Mouse (Mus musculus) inflammation-experienced regulatory T-cells, adult 16 weeks (primary cell): Measurements from ENCODE around the gene Vmn2r80. TPM values are rescaled to one million over a fixed set of nuclear protein-coding genes. Genes with fewer than 3 reads are reported as not detected.

Experiments
- polyA plus RNA-seq: library from polyadenylated mRNA; unstranded; fragments of 100-300 nt; shearing (Covaris generic); gene quantifications from one replicate; pipeline ENCODE4 v1.2.1, GENCODE M21; 2017

Vmn2r80 gene
- not detected for polyA plus RNA-seq

DNA sequence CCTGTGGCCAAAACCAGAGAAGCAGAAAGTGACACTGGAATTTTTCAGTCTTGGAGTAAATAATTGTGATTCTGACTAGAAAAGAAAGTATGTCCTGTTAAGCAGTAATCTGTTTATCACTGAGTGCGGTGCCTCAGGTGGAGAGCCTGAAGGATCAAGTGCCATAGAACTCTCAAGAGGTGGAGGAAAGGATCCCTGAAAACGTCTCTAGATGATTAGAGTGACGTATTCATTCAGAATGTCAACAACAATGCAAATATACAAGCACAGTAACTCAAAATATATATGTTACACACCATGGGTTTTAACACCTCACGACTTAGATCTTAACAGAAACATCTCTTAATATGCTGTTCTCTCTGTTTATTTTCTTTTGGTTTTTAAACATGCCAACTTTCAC is at the start of gene Vmn2r80:
Vmn2r80 (plus strand) TSS at position 301 of the 400 bp plus-strand sequence.

Other genes starting within 250 kb of the Vmn2r80 start
- not detected for gene Olfr1354, start 235.6 kb upstream of the Vmn2r80 start, polyA plus RNA-seq
- not detected for gene Olfr8, start 198.1 kb upstream of the Vmn2r80 start, polyA plus RNA-seq
- not detected for gene Olfr1353, start 185.5 kb upstream of the Vmn2r80 start, polyA plus RNA-seq
- gene Olfr1352, start 167.7 kb upstream of the Vmn2r80 start, polyA plus RNA-seq, result not detected
- gene Olfr1351, start 136.3 kb upstream of the Vmn2r80 start, polyA plus RNA-seq, result not detected
- not detected for gene Olfr57, start 120.0 kb upstream of the Vmn2r80 start, polyA plus RNA-seq
- 35.6 TPM for gene 2610008E11Rik, start 51.2 kb upstream of the Vmn2r80 start, polyA plus RNA-seq
- gene Vmn2r81, start 98.9 kb downstream of the Vmn2r80 start, polyA plus RNA-seq, result not detected
- not detected for gene Vmn2r82, start 207.8 kb downstream of the Vmn2r80 start, polyA plus RNA-seq